Mouse (Mus musculus) lung, embryonic 15.5 days (tissue): ENCODE data around the gene Peli2. TPM values are rescaled to one million over a fixed set of nuclear protein-coding genes. Genes with fewer than 3 reads are reported as not detected.

Experiments
- ATAC-seq: fragments of 200-750 bp; cut with Nextera tagmentation; 2 replicates; pipeline ENCODE4 v1.8.0; 2017; ENCODE audit warnings: moderate number of reproducible peaks, borderline replicate concordance; ENCODE audit not compliant: low FRiP score, low TSS enrichment; ENCODE audit errors: extremely low read depth
- H3K27ac ChIP-seq: fragments of 300-500 bp; sonication (generic); 2 replicates; pipeline ENCODE4 v1.5.1; 2015; ENCODE audit warnings: moderate library complexity, mild to moderate bottlenecking, inconsistent platforms
- H3K27me3 ChIP-seq: fragments of 300-500 bp; sonication (generic); 2 replicates; pipeline ENCODE4 v1.6.1; 2015; ENCODE audit warnings: inconsistent platforms
- H3K36me3 ChIP-seq: fragments of 300-500 bp; sonication (generic); 2 replicates; pipeline ENCODE4 v1.6.1; 2015; ENCODE audit warnings: inconsistent platforms
- H3K4me1 ChIP-seq: fragments of 300-500 bp; sonication (generic); 2 replicates; pipeline ENCODE4 v1.6.1; 2015; ENCODE audit warnings: inconsistent platforms
- H3K4me2 ChIP-seq: fragments of 300-500 bp; sonication (generic); 2 replicates; pipeline ENCODE4 v1.6.1; 2015; ENCODE audit warnings: inconsistent platforms, mild to moderate bottlenecking, moderate library complexity
- H3K4me3 ChIP-seq: fragments of 300-500 bp; sonication (generic); 2 replicates; pipeline ENCODE4 v1.5.1; 2015; ENCODE audit warnings: mild to moderate bottlenecking, inconsistent platforms
- H3K9ac ChIP-seq: fragments of 300-500 bp; sonication (generic); 2 replicates; pipeline ENCODE4 v1.6.1; 2015; ENCODE audit warnings: inconsistent platforms
- H3K9me3 ChIP-seq: fragments of 300-500 bp; sonication (generic); 2 replicates; pipeline ENCODE4 v1.6.1; 2016; ENCODE audit warnings: inconsistent platforms
- WGBS: fragments of 180-500 bp; shearing (Covaris S2); methylation state at CpG from one replicate; pipeline ENCODE4 v1.1.7; 2015; 5-methylcytosine and 5-hydroxymethylcytosine counted together
- polyA plus RNA-seq: library from polyadenylated mRNA; unstranded; fragments of >200 nt; fragmentation: Nextera tagmentation; extraction: Ambion mirVana; gene quantifications from 2 replicates; pipeline ENCODE4 v1.2.1, GENCODE M21; 2015

The Peli2 gene
- polyA plus RNA-seq, 1 experiment from 2014 or later, result 15.1 TPM

DNA sequence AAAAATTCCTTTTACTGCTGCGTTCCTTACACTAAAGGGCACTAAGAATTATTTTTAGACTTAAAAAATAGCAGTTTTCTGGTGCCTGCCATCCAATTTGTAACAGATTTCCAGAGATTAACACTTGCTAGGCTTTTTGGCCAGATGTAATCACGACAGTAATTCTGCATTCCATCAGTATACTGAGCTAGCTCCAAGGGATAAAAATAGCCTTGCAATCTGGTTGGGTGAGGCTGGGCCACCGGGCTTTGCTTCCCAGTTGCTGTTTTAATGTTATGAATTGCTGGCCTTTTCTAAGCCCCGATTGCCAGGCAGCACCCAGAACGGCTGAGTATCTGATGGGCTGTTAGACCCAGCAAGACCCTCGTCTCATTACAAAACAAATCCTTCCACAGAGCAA lies 182.6 kb downstream of the Peli2 start:
- H3K9ac ChIP-seq, result no peak overlapping the region
- ATAC-seq, result no peak
- no peaks in the 10 kb centered on the region for H3K27me3 ChIP-seq
- H3K27ac ChIP-seq, result peak overlapping the region; percentile 32; the same call in 1 of the 2 replicates
- no peak overlapping the region for H3K4me2 ChIP-seq
- H3K36me3 ChIP-seq, result no peaks in the 10 kb centered on the region
- no peak overlapping the region for H3K4me3 ChIP-seq
- H3K9me3 ChIP-seq, result no peaks in the 10 kb centered on the region
- peaks cover 4% of the 10 kb centered on the region; the same call in 1 of the 2 replicates for H3K4me1 ChIP-seq
- 37% methylated on average over 6 of the region's 6 CpGs for WGBS

GRCm38 (mm10) chr14:48303841-48304240 lies 183.2 kb downstream of the Peli2 start:
- Histone ChIP-seq H3K9me3 (no peaks in the 10 kb centered on the region), H3K27me3 (no peaks in the 10 kb centered on the region), H3K27ac (peak overlapping the region; percentile 26; the same call in 1 of the 2 replicates), H3K4me2 (no peak overlapping the region), H3K36me3 (no peaks in the 10 kb centered on the region), H3K9ac (no peak overlapping the region), H3K4me1 (peaks cover 4% of the 10 kb centered on the region; the same call in 1 of the 2 replicates), H3K4me3 (no peak overlapping the region)
- WGBS, result 75% methylated on average over 9 of the region's 9 CpGs
- no peak for ATAC-seq

GRCm38 (mm10) chr14:48313234-48313633 lies 192.6 kb downstream of the Peli2 start:
- no peak overlapping the region for H3K9ac ChIP-seq
- no peaks in the 10 kb centered on the region for H3K9me3 ChIP-seq
- H3K4me3 ChIP-seq, result no peak overlapping the region
- H3K27me3 ChIP-seq, result no peaks in the 10 kb centered on the region
- 57% methylated on average over 3 of the region's 3 CpGs for WGBS
- no peaks in the 10 kb centered on the region for H3K36me3 ChIP-seq
- no peak for ATAC-seq
- H3K4me2 ChIP-seq, result no peak overlapping the region
- peaks cover 14% of the 10 kb centered on the region for H3K4me1 ChIP-seq
- no peak overlapping the region for H3K27ac ChIP-seq

DNA sequence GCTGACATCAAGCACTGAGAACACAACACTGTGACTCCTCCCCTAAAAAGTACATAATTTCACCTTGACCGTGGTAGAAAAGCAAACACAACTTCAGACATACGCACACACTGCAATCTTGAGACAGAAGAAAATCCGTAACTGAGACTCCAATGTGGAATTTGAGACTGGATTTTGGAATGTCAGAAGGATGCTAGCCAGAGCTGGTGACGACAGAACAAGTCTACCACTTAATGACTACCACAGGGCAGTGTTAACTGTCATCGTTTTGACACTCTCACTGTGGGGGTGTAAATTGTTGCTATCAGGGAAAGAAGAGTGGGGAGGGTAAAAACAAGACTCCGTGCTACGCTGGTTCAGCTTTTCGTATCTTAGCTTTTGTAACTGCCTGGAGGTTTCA lies 195.8 kb downstream of the Peli2 start:
- 28% methylated on average over 8 of the region's 8 CpGs for WGBS

DNA sequence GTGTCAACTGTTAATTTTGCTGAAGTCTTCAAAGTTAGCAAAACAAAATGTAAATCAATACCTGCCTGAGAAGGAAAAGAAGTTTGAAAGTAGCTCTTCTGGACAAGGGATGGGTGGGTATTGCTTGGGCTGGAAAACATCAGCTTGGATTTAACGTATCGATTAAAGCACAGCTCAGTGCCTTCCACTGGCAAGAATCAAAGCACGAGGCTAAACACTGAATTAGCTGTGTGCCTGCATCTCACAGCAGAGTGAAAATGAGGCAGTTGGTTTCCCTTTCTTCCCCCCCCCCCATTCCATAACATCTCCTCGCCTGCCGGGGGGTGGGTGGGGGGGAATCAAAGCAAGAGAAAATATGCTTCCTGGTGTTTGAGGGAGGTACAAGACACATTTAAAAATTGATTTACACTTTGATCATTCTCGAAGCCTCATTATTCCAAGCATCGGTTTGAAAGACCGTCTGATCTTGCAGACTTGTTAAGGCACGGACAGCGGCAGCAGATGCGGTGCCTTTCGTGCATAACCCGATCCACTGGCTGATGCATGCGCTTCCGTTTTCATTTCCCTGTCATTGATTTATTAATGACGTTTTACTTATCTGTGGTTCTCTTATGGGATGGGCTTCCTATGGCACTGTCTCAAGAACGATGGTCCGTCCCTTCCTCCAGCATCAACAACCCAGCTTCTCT lies 203.3 kb downstream of the Peli2 start:
- H3K9ac ChIP-seq, result no peak overlapping the region
- H3K27ac ChIP-seq, result no peak overlapping the region
- no peaks in the 10 kb centered on the region for H3K4me1 ChIP-seq
- H3K9me3 ChIP-seq, result no peaks in the 10 kb centered on the region
- no peak for ATAC-seq
- H3K36me3 ChIP-seq, result no peaks in the 10 kb centered on the region
- WGBS, result 46% methylated on average over 18 of the region's 18 CpGs
- no peaks in the 10 kb centered on the region for H3K27me3 ChIP-seq
- peak overlapping the region; percentile 21; the same call in 1 of the 2 replicates for H3K4me2 ChIP-seq
- no peak overlapping the region for H3K4me3 ChIP-seq

More for the DNA sequence above, 195.8 kb downstream of the Peli2 start:
- Histone ChIP-seq H3K9me3 (no peaks in the 10 kb centered on the region), H3K27ac (no peak overlapping the region), H3K27me3 (no peaks in the 10 kb centered on the region), H3K4me1 (peaks cover 14% of the 10 kb centered on the region), H3K4me2 (no peak overlapping the region), H3K9ac (no peak overlapping the region), H3K4me3 (no peak overlapping the region), H3K36me3 (no peaks in the 10 kb centered on the region)
- no peak for ATAC-seq

DNA sequence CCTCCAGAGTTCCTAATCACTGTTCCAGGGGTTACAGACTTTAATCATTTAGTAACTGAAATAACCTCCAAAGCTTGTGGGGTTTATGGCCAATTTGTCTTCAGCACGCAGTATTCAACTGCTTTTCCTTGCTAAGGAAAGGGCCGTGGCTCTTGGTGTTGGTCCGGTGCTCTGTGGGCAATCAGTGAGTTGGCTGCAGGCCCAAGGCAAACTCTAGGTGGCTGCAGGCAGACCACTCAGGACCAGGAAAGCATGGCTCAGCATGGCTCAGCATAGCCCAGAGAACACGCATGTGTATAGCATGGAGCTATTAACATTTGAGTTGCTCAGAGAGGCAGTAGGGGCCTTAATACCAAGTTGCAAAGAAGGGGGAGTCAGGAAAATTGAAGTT lies 203.8 kb downstream of the Peli2 start:
- WGBS, result 68% methylated on average over 4 of the region's 4 CpGs
- no peak overlapping the region for H3K4me3 ChIP-seq
- H3K36me3 ChIP-seq, result no peaks in the 10 kb centered on the region
- no peaks in the 10 kb centered on the region for H3K9me3 ChIP-seq
- no peaks in the 10 kb centered on the region for H3K4me1 ChIP-seq
- H3K27ac ChIP-seq, result no peak overlapping the region
- no peak overlapping the region for H3K4me2 ChIP-seq
- no peak overlapping the region for H3K9ac ChIP-seq
- no peak for ATAC-seq
- H3K27me3 ChIP-seq, result no peaks in the 10 kb centered on the region

GRCm38 (mm10) chr14:48327746-48328145 lies 207.1 kb downstream of the Peli2 start:
- Histone ChIP-seq H3K36me3 (no peaks in the 10 kb centered on the region), H3K4me2 (no peak overlapping the region)
- ATAC-seq, result no peak

GRCm38 (mm10) chr14:48329716-48330365 lies 209.2 kb downstream of the Peli2 start:
- peaks cover 42% of the 10 kb centered on the region for H3K4me1 ChIP-seq
- no peak overlapping the region for H3K9ac ChIP-seq
- no peaks in the 10 kb centered on the region for H3K27me3 ChIP-seq
- H3K4me3 ChIP-seq, result no peak overlapping the region
- WGBS, result 83% methylated on average over 12 of the region's 12 CpGs
- H3K36me3 ChIP-seq, result no peaks in the 10 kb centered on the region
- H3K27ac ChIP-seq, result no peak overlapping the region
- no peaks in the 10 kb centered on the region for H3K9me3 ChIP-seq
- no peak overlapping the region for H3K4me2 ChIP-seq
- ATAC-seq, result no peak

More at GRCm38 (mm10) chr14:48327746-48328145, 207.1 kb downstream of the Peli2 start:
- Histone ChIP-seq H3K27ac (no peak overlapping the region), H3K27me3 (no peaks in the 10 kb centered on the region), H3K4me1 (peaks cover 27% of the 10 kb centered on the region), H3K4me3 (no peak overlapping the region), H3K9ac (no peak overlapping the region), H3K9me3 (no peaks in the 10 kb centered on the region)
- WGBS, result 75% methylated on average over 3 of the region's 3 CpGs
